Mouse (Mus musculus): ENCODE data around the gene Arid3c. TPM values are rescaled to one million over a fixed set of nuclear protein-coding genes. Genes with fewer than 3 reads are reported as not detected.

Arid3c gene
- total and polyA plus RNA-seq, 2 experiments from 2014 or later, result 0.99 to 2.1 TPM

GRCm38 (mm10) chr4:41714276-41714675 lies 16.7 kb downstream of the Arid3c start:
- ATAC-seq (peak; percentile 24; the same call in 1 of the 2 replicates), DNase-seq (ENCODE audit: low spot score) (peak; percentile 90)
- peaks cover 20% of the 10 kb centered on the region for H3K36me3 ChIP-seq (ENCODE audit: insufficient read depth, low read length)
- peak; percentile 89 for TF ChIP-seq CTCF (IDR thresholded peaks at IDR 0.05; ENCODE audit: low read depth)
- no peaks in the 10 kb centered on the region for H3K27me3 ChIP-seq (ENCODE audit: insufficient read depth, low read length)
- no peak overlapping the region for H3K9ac ChIP-seq (replicated peaks; ENCODE audit: low read length)
- WGBS, result 11% methylated on average over 8 of the region's 8 CpGs
- 0 out of 2 replicates have a peak overlapping the region, but pooled peaks have one; percentile 27 for H3K27ac ChIP-seq
- H3K4me2 ChIP-seq (ENCODE audit: low read depth, low read length), result peak overlapping the region; percentile 90
- H3K4me3 ChIP-seq (ENCODE audit: low read length), result peak overlapping the region; percentile 69
- H3K9me3 ChIP-seq (ENCODE audit: low read length), result no peaks in the 10 kb centered on the region
- peaks cover 10% of the 10 kb centered on the region; the same call in 1 of the 2 replicates for H3K4me1 ChIP-seq (ENCODE audit: insufficient read depth, low read length)

- ATAC-seq, result peak; percentile 72
Observed at GRCm38 (mm10) chr4:41713197-41714067, 17.5 kb downstream of the Arid3c start, which contains the start of gene Rpp25l. TSS of gene Rpp25l (minus strand) at chr4:41713534.

GRCm38 (mm10) chr4:41712421-41713196 lies 18.3 kb downstream of the Arid3c start:
- ATAC-seq (peak; percentile 4; the same call in 1 of the 2 replicates), DNase-seq (ENCODE audit: low spot score) (peak; percentile 38)
- TF ChIP-seq CTCF (IDR thresholded peaks at IDR 0.05; ENCODE audit: low read depth), result no peak

More at GRCm38 (mm10) chr4:41713197-41714067, 17.5 kb downstream of the Arid3c start, which contains the start of gene Rpp25l:
- H3K27ac ChIP-seq, result peak within 1 kb of the TSS; percentile 80
- peak; percentile 47 for TF ChIP-seq CTCF (IDR thresholded peaks at IDR 0.05; ENCODE audit: low read depth)
- peak; percentile 92 for DNase-seq (ENCODE audit: low spot score)
- WGBS, result under 1% methylated on average over 61 of the region's 61 CpGs
- H3K27me3 ChIP-seq (ENCODE audit: insufficient read depth, low read length), result no peaks in the 10 kb centered on the region
- H3K9me3 ChIP-seq (ENCODE audit: low read length), result no peaks in the 10 kb centered on the region
- H3K9ac ChIP-seq (replicated peaks; ENCODE audit: low read length), result peak within 1 kb of the TSS; percentile 82
- H3K4me3 ChIP-seq (ENCODE audit: low read length), result peak within 1 kb of the TSS; percentile 69
- H3K36me3 ChIP-seq (ENCODE audit: insufficient read depth, low read length), result peaks cover 14% of the 10 kb centered on the region; the same call in 1 of the 2 replicates
- peaks cover 10% of the 10 kb centered on the region; the same call in 1 of the 2 replicates for H3K4me1 ChIP-seq (ENCODE audit: insufficient read depth, low read length)
- peak within 1 kb of the TSS; percentile 90 for H3K4me2 ChIP-seq (ENCODE audit: low read depth, low read length)

GRCm38 (mm10) chr4:41711705-41712375 lies 19.1 kb downstream of the Arid3c start:
- Histone ChIP-seq H3K4me1 (ENCODE audit: insufficient read depth, low read length) (peaks cover 11% of the 10 kb centered on the region; the same call in 1 of the 2 replicates), H3K27ac (no peak overlapping the region), H3K4me3 (ENCODE audit: low read length) (peak overlapping the region; percentile 69), H3K36me3 (ENCODE audit: insufficient read depth, low read length) (no peaks in the 10 kb centered on the region), H3K9ac (replicated peaks; ENCODE audit: low read length) (peak overlapping the region; percentile 82), H3K9me3 (ENCODE audit: low read length) (no peaks in the 10 kb centered on the region), H3K4me2 (ENCODE audit: low read depth, low read length) (peak overlapping the region; percentile 90), H3K27me3 (ENCODE audit: insufficient read depth, low read length) (no peaks in the 10 kb centered on the region)
- 58% methylated on average over 16 of the region's 16 CpGs for WGBS
- no peak for TF ChIP-seq CTCF (IDR thresholded peaks at IDR 0.05; ENCODE audit: low read depth)
- DNase-seq (ENCODE audit: low spot score), result no peak
- no peak for ATAC-seq

More at GRCm38 (mm10) chr4:41712421-41713196, 18.3 kb downstream of the Arid3c start:
- peaks cover 7% of the 10 kb centered on the region; the same call in 1 of the 2 replicates for H3K36me3 ChIP-seq (ENCODE audit: insufficient read depth, low read length)
- H3K27me3 ChIP-seq (ENCODE audit: insufficient read depth, low read length), result no peaks in the 10 kb centered on the region
- WGBS, result 32% methylated on average over 31 of the region's 31 CpGs
- H3K4me1 ChIP-seq (ENCODE audit: insufficient read depth, low read length), result peaks cover 10% of the 10 kb centered on the region; the same call in 1 of the 2 replicates
- H3K4me2 ChIP-seq (ENCODE audit: low read depth, low read length), result peak overlapping the region; percentile 90
- H3K4me3 ChIP-seq (ENCODE audit: low read length), result peak overlapping the region; percentile 69
- peak overlapping the region; percentile 82 for H3K9ac ChIP-seq (replicated peaks; ENCODE audit: low read length)
- H3K27ac ChIP-seq, result peak overlapping the region; percentile 80
- H3K9me3 ChIP-seq (ENCODE audit: low read length), result no peaks in the 10 kb centered on the region

- Histone ChIP-seq H3K4me1 (ENCODE audit: insufficient read depth, low read length) (peaks cover 17% of the 10 kb centered on the region; the same call in 1 of the 2 replicates), H3K9ac (replicated peaks; ENCODE audit: low read length) (no peak overlapping the region), H3K9me3 (ENCODE audit: low read length) (no peaks in the 10 kb centered on the region), H3K36me3 (ENCODE audit: insufficient read depth, low read length) (no peaks in the 10 kb centered on the region), H3K4me2 (ENCODE audit: low read depth, low read length) (no peak overlapping the region), H3K27ac (no peak overlapping the region), H3K27me3 (ENCODE audit: insufficient read depth, low read length) (no peaks in the 10 kb centered on the region), H3K4me3 (ENCODE audit: low read length) (no peak overlapping the region)
- TF ChIP-seq CTCF (IDR thresholded peaks at IDR 0.05; ENCODE audit: low read depth), result peak; percentile 23; the same call in 1 of the 2 replicates
- 65% methylated on average over 4 of the region's 4 CpGs for WGBS
- DNase-seq (ENCODE audit: low spot score), result no peak
- ATAC-seq, result no peak
Observed at GRCm38 (mm10) chr4:41710229-41710628, 20.7 kb downstream of the Arid3c start.

Data from hindbrain, postnatal 0 days (tissue).